Mouse (Mus musculus) cerebellum, adult 11 months (tissue): ENCODE measurements around the gene Phactr2.

Experiments
- DNase-seq: peaks from one replicate; pipeline ENCODE4 v3.0.0; 2022

Gene Phactr2

GRCm38 (mm10) chr10:13323806-13324411 lies 150.3 kb downstream of the Phactr2 start:
- peak; percentile 14 for DNase-seq

GRCm38 (mm10) chr10:13323139-13323805 lies 150.9 kb downstream of the Phactr2 start:
- no peak for DNase-seq

- no peak for DNase-seq
Measured at GRCm38 (mm10) chr10:13314999-13315398, 159.2 kb downstream of the Phactr2 start.

GRCm38 (mm10) chr10:13312576-13312975 lies 161.6 kb downstream of the Phactr2 start:
- DNase-seq = no peak

- DNase-seq = no peak
Measured at GRCm38 (mm10) chr10:13311612-13312011, 162.6 kb downstream of the Phactr2 start.

GRCm38 (mm10) chr10:13310075-13310474 lies 164.1 kb downstream of the Phactr2 start:
- DNase-seq = no peak

- no peak for DNase-seq
Measured at GRCm38 (mm10) chr10:13304641-13305241, 169.5 kb downstream of the Phactr2 start.

GRCm38 (mm10) chr10:13303271-13304265 lies 170.6 kb downstream of the Phactr2 start:
- DNase-seq = no peak

GRCm38 (mm10) chr10:13300601-13301000 lies 173.6 kb downstream of the Phactr2 start:
- DNase-seq = no peak

GRCm38 (mm10) chr10:13300196-13300595 lies 174.0 kb downstream of the Phactr2 start:
- no peak for DNase-seq

- no peak for DNase-seq
Measured at GRCm38 (mm10) chr10:13294886-13295285, 179.3 kb downstream of the Phactr2 start.

GRCm38 (mm10) chr10:13292026-13292425 lies 182.2 kb downstream of the Phactr2 start:
- DNase-seq = no peak

GRCm38 (mm10) chr10:13289252-13289961 lies 184.8 kb downstream of the Phactr2 start:
- no peak for DNase-seq

- DNase-seq = no peak
Measured at GRCm38 (mm10) chr10:13288296-13288695, 185.9 kb downstream of the Phactr2 start.

GRCm38 (mm10) chr10:13283441-13283840 lies 190.8 kb downstream of the Phactr2 start:
- DNase-seq = no peak

GRCm38 (mm10) chr10:13280298-13280853 lies 193.8 kb downstream of the Phactr2 start:
- DNase-seq = no peak

GRCm38 (mm10) chr10:13276298-13276697 lies 197.9 kb downstream of the Phactr2 start:
- DNase-seq = no peak

- no peak for DNase-seq
Measured at GRCm38 (mm10) chr10:13275152-13275551, 199.1 kb downstream of the Phactr2 start.

- no peak for DNase-seq
Measured at GRCm38 (mm10) chr10:13274699-13275098, 199.5 kb downstream of the Phactr2 start.

- DNase-seq = no peak
Measured at GRCm38 (mm10) chr10:13273756-13274155, 200.5 kb downstream of the Phactr2 start.

GRCm38 (mm10) chr10:13271716-13272115 lies 202.5 kb downstream of the Phactr2 start:
- no peak for DNase-seq

GRCm38 (mm10) chr10:13271099-13271498 lies 203.1 kb downstream of the Phactr2 start:
- no peak for DNase-seq
